Mouse (Mus musculus) liver, embryonic 16.5 days (tissue): ENCODE measurements around the gene Gpm6b. TPM values are rescaled to one million over a fixed set of nuclear protein-coding genes. Genes with fewer than 3 reads are reported as not detected.
A peak's percentile ranks its signal among the peaks of the same experiment; 100 is the strongest.

Experiments used
- ATAC-seq: fragments of 200-750 bp; cut with Nextera tagmentation; 2 replicates; pipeline ENCODE4 v1.8.0; 2017; ENCODE audit warnings: low read depth, mild to moderate bottlenecking, moderate number of reproducible peaks, moderate library complexity
- H3K27ac ChIP-seq: fragments of 300-500 bp; sonication (generic); 2 replicates; pipeline ENCODE4 v1.5.1; 2014; ENCODE audit warnings: mild to moderate bottlenecking, low read length
- H3K27me3 ChIP-seq: fragments of 300-500 bp; sonication (generic); 2 replicates; pipeline ENCODE4 v1.6.1; 2014; ENCODE audit warnings: low read depth, low read length, mixed read lengths; ENCODE audit not compliant: control insufficient read depth, insufficient read depth
- H3K36me3 ChIP-seq: fragments of 300-500 bp; sonication (generic); 2 replicates; pipeline ENCODE4 v1.6.1; 2014; ENCODE audit warnings: mild to moderate bottlenecking; ENCODE audit not compliant: control insufficient read depth, insufficient read depth
- H3K4me1 ChIP-seq: fragments of 300-500 bp; sonication (generic); 2 replicates; pipeline ENCODE4 v1.6.1; 2014; ENCODE audit warnings: low read depth, low read length, mixed read lengths; ENCODE audit not compliant: control insufficient read depth
- H3K4me2 ChIP-seq: fragments of 300-500 bp; sonication (generic); 2 replicates; pipeline ENCODE4 v1.6.1; 2014; ENCODE audit warnings: low read depth, low read length, mixed read lengths
- H3K4me3 ChIP-seq: fragments of 300-500 bp; sonication (generic); 2 replicates; pipeline ENCODE4 v1.5.1; 2014; ENCODE audit warnings: low read depth, mild to moderate bottlenecking, low read length
- H3K9ac ChIP-seq: fragments of 300-500 bp; sonication (generic); 2 replicates; pipeline ENCODE4 v1.6.1; 2014; ENCODE audit warnings: low read depth, low read length
- H3K9me3 ChIP-seq: fragments of 300-500 bp; sonication (generic); replicated peaks from 2 replicates; pipeline ENCODE4 v1.6.1; 2016; ENCODE audit warnings: low read length; ENCODE audit not compliant: control insufficient read depth
- WGBS: fragments of 180-500 bp; shearing (Covaris S2); extraction: QIAGEN DNeasy Blood & Tissue Kit; methylation state at CpG from one replicate; pipeline ENCODE4 v1.1.7; 2014; ENCODE audit not compliant: insufficient replicate concordance; 5-methylcytosine and 5-hydroxymethylcytosine counted together
- polyA plus RNA-seq: library from polyadenylated mRNA; unstranded; fragments of >200 nt; fragmentation: Nextera tagmentation; extraction: Ambion mirVana; gene quantifications from 2 replicates; pipeline ENCODE4 v1.2.1, GENCODE M21; 2015

Gpm6b gene
- polyA plus RNA-seq, 1 experiment from 2014 or later = 2.1 TPM

- Histone ChIP-seq H3K9me3 (no peaks in the 10 kb centered on the region), H3K4me2 (no peak overlapping the region), H3K27me3 (no peaks in the 10 kb centered on the region), H3K4me3 (no peak overlapping the region), H3K4me1 (no peaks in the 10 kb centered on the region), H3K9ac (no peak overlapping the region), H3K27ac (no peak overlapping the region), H3K36me3 (no peaks in the 10 kb centered on the region)
- WGBS = 63% methylated on average over 6 of the region's 6 CpGs
- ATAC-seq = no peak
Observed at GRCm38 (mm10) chrX:166386656-166387055, 147.9 kb downstream of the Gpm6b start.

GRCm38 (mm10) chrX:166393753-166394152 is 155.0 kb downstream of the Gpm6b start:
- H3K4me2 ChIP-seq = no peak overlapping the region
- no peak overlapping the region for H3K9ac ChIP-seq
- no peak overlapping the region for H3K27ac ChIP-seq
- H3K36me3 ChIP-seq = no peaks in the 10 kb centered on the region
- H3K27me3 ChIP-seq = no peaks in the 10 kb centered on the region
- 60% methylated on average over 1 of the region's 1 CpGs for WGBS
- no peak for ATAC-seq
- H3K9me3 ChIP-seq = no peaks in the 10 kb centered on the region
- no peak overlapping the region for H3K4me3 ChIP-seq
- no peaks in the 10 kb centered on the region for H3K4me1 ChIP-seq

DNA sequence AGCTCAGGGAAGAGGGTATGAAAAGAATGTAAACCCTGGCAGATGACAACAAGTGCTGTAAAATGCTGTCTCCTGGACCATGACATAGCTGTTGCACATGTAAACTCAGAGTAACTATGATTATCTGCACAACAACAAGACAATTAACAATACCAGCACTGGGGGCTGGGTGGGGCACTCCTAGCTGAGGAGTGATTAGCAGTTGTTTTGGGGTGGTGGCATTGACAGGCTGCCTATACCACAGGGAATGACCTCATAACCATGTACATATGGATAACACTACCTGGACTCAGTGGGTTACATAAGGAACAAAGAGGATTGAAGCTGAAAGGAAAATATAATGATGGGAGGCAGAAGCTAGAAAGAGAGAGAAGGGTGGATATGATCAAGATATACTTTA is 169.2 kb downstream of the Gpm6b start:
- Histone ChIP-seq H3K9ac (no peak overlapping the region), H3K27me3 (no peaks in the 10 kb centered on the region), H3K4me2 (no peak overlapping the region), H3K27ac (no peak overlapping the region), H3K9me3 (no peaks in the 10 kb centered on the region), H3K4me3 (no peak overlapping the region), H3K36me3 (no peaks in the 10 kb centered on the region; the same call in 1 of the 2 replicates), H3K4me1 (no peaks in the 10 kb centered on the region)
- ATAC-seq = peak; percentile 54; the same call in 1 of the 2 replicates

DNA sequence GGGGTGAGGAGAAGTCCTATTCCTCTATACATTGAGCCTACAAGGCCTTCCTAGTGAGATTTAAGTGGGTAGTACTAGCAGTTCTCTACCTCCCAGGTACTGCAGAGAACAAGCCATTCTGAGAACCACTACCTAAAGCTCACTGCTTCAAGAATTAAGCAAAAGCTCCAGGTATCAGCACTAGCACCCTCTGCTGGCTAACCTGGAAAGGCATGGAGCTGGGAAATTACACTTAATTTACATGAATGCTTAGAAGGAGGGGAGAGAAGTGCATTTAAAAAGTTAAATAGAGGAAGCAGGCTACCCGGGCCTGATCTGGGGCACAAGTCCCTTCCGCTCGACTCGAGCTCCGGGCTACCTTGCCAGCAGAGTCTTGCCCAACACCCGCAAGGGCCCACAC is 177.5 kb downstream of the Gpm6b start:
- ATAC-seq = no peak
- no peak overlapping the region for H3K4me3 ChIP-seq
- H3K4me1 ChIP-seq = no peaks in the 10 kb centered on the region
- WGBS = 60% methylated on average over 5 of the region's 6 CpGs
- no peak overlapping the region for H3K9ac ChIP-seq
- H3K36me3 ChIP-seq = no peaks in the 10 kb centered on the region
- H3K27ac ChIP-seq = no peak overlapping the region
- H3K9me3 ChIP-seq = no peaks in the 10 kb centered on the region
- H3K4me2 ChIP-seq = no peak overlapping the region
- no peaks in the 10 kb centered on the region for H3K27me3 ChIP-seq

GRCm38 (mm10) chrX:166434812-166435211 is 196.1 kb downstream of the Gpm6b start:
- Histone ChIP-seq H3K4me1 (peaks cover 4% of the 10 kb centered on the region), H3K4me3 (no peak overlapping the region), H3K27me3 (no peaks in the 10 kb centered on the region), H3K9ac (no peak overlapping the region), H3K27ac (no peak overlapping the region), H3K9me3 (no peaks in the 10 kb centered on the region), H3K4me2 (no peak overlapping the region), H3K36me3 (no peaks in the 10 kb centered on the region)
- no peak for ATAC-seq
- WGBS = 76% methylated on average over 2 of the region's 2 CpGs

Other genes with a start within 250 kb of the Gpm6b start
- 3.8 and 4.3 TPM in 2 replicates for gene Gemin8, start 68.5 kb upstream of the Gpm6b start, polyA plus RNA-seq
- 9.9 and 10.2 TPM in 2 replicates for gene Trappc2, start 201.7 kb downstream of the Gpm6b start, polyA plus RNA-seq
- 1.8 and 2.0 TPM in 2 replicates for gene Ofd1, start 201.8 kb downstream of the Gpm6b start, polyA plus RNA-seq
- 22.3 and 22.7 TPM in 2 replicates for gene Rab9, start 241.0 kb downstream of the Gpm6b start, polyA plus RNA-seq